22 mouse cellular contexts compared by ENCODE assay signal in genomic region chr9:118498061-118498460, GRCm38 (mm10). TPM values are rescaled to one million over a fixed set of nuclear protein-coding genes. Genes with fewer than 3 reads are reported as not detected.
DNase-seq lines count a peak whose midpoint lies in the region; ATAC-seq and TF ChIP-seq lines count a peak whose summit lies in the region.
"Had no signal": no experiment of that assay in that cellular context is flagged by ENCODE, and none has a peak within 500 bp of the region (broad histone marks: within the 10 kb centered on the region; RNA-seq: fewer than 3 reads in every experiment).

No protein-coding gene starts in this region.

- H3K27me3 ChIP-seq in heart, embryonic 10.5 days (ENCODE audit: insufficient read depth, poor library complexity, severe bottlenecking), result no peaks in the 10 kb centered on the region
- no peaks in the 10 kb centered on the region for H3K27me3 ChIP-seq in ES-Bruce4 (ENCODE audit: control insufficient read depth, insufficient read depth, low read length, poor library complexity, severe bottlenecking)
- no peaks in the 10 kb centered on the region for H3K27me3 ChIP-seq in kidney, embryonic 16.5 days (ENCODE audit: insufficient read depth, low read length)
- 0 out of 2 replicates have a peak, but pooled peaks cover 4% of the 10 kb centered on the region for H3K27me3 ChIP-seq in kidney, embryonic 15.5 days
- H3K27me3 ChIP-seq in thymus, adult 2 months (ENCODE audit: control insufficient read depth, insufficient read depth, low read length), result no peaks in the 10 kb centered on the region
- H3K27me3 ChIP-seq: embryonic facial prominence, embryonic 12.5 days; forebrain, embryonic 13.5 days; forebrain, embryonic 15.5 days had no signal

- no peak for ATAC-seq in kidney, embryonic 16.5 days (ENCODE audit: low FRiP score, low TSS enrichment)
- no peak for ATAC-seq in kidney, embryonic 15.5 days (replicated peaks; ENCODE audit: low FRiP score)
- ATAC-seq: forebrain, embryonic 13.5 days; forebrain, embryonic 15.5 days; forebrain, postnatal 0 days had no signal

- no peaks in the 10 kb centered on the region for H3K36me3 ChIP-seq in heart, embryonic 10.5 days
- H3K36me3 ChIP-seq in ES-Bruce4 (ENCODE audit: control insufficient read depth, insufficient read depth, low read length, poor library complexity, severe bottlenecking), result no peaks in the 10 kb centered on the region
- H3K36me3 ChIP-seq in ES-E14 (ENCODE audit: control insufficient read depth, insufficient read depth, low read length, poor library complexity, severe bottlenecking), result no peaks in the 10 kb centered on the region
- no peaks in the 10 kb centered on the region for H3K36me3 ChIP-seq in kidney, embryonic 16.5 days (ENCODE audit: insufficient read depth, low read length)
- H3K36me3 ChIP-seq in kidney, embryonic 15.5 days, result no peaks in the 10 kb centered on the region
- H3K36me3 ChIP-seq in thymus, adult 2 months (ENCODE audit: control insufficient read depth, insufficient read depth, low read length), result no peaks in the 10 kb centered on the region
- H3K36me3 ChIP-seq: embryonic facial prominence, embryonic 10.5 days; embryonic facial prominence, embryonic 12.5 days; forebrain, embryonic 15.5 days had no signal

- H3K4me2 ChIP-seq in kidney, embryonic 16.5 days (replicated peaks; ENCODE audit: low read depth, low read length), result no peak overlapping the region
- H3K4me2 ChIP-seq in kidney, embryonic 15.5 days, result no peak overlapping the region
- H3K4me2 ChIP-seq: embryonic facial prominence, embryonic 12.5 days; forebrain, embryonic 13.5 days; forebrain, embryonic 15.5 days had no signal

- peak; percentile 20 for DNase-seq in heart, embryonic 10.5 days (ENCODE audit: low spot score)
- no peak for DNase-seq in heart, adult 9 months (ENCODE audit: low spot score in 2 of 2)
- DNase-seq in ES-E14 (ENCODE audit: low read depth, low spot score) (no peak), ZHBTc4 (ENCODE audit: low read depth, low spot score) (peak; percentile 56)
- DNase-seq in thymus, adult 2 months, result no peak
- DNase-seq: adrenal gland, adult 2 months; adrenal gland, postnatal 10 days; adrenal gland, postnatal 25 days; cerebellum, adult 11 months; cerebellum, adult 2 months; cerebellum, adult 9-10 months; cerebellum, postnatal 10 days; cerebellum, postnatal 25 days; forebrain, postnatal 0 days had no signal

- H3K9me3 ChIP-seq in heart, embryonic 10.5 days, result no peaks in the 10 kb centered on the region
- H3K9me3 ChIP-seq in ES-Bruce4 (replicated peaks; ENCODE audit: control insufficient read depth, insufficient read depth, low read length, poor library complexity, severe bottlenecking), result peaks cover 3% of the 10 kb centered on the region; the same call in 1 of the 2 replicates
- H3K9me3 ChIP-seq in ES-E14 (ENCODE audit: control insufficient read depth, insufficient read depth, low read depth, low read length), result no peaks in the 10 kb centered on the region
- no peaks in the 10 kb centered on the region for H3K9me3 ChIP-seq in kidney, embryonic 16.5 days (ENCODE audit: low read length)
- H3K9me3 ChIP-seq in kidney, embryonic 15.5 days (replicated peaks), result no peaks in the 10 kb centered on the region
- H3K9me3 ChIP-seq: embryonic facial prominence, embryonic 10.5 days; embryonic facial prominence, embryonic 12.5 days; forebrain, embryonic 13.5 days; forebrain, embryonic 15.5 days had no signal

- peak; percentile 24 for TF ChIP-seq CTCF in ES-Bruce4 (IDR thresholded peaks at IDR 0.05; ENCODE audit: low read depth, low read length)
- no peak for TF ChIP-seq CTCF in thymus, adult 2 months (IDR thresholded peaks at IDR 0.05; ENCODE audit: borderline replicate concordance, control insufficient read depth, extremely low read depth, insufficient read depth, low read length, poor library complexity)

- H3K27ac ChIP-seq in heart, embryonic 10.5 days, result no peak overlapping the region
- H3K27ac ChIP-seq in ES-Bruce4 (ENCODE audit: insufficient read depth, low read length), result peak overlapping the region; percentile 88
- no peak overlapping the region for H3K27ac ChIP-seq in ES-E14 (ENCODE audit: insufficient read depth, low read depth, low read length, poor library complexity, severe bottlenecking)
- H3K27ac ChIP-seq in kidney, embryonic 16.5 days (ENCODE audit: low read length), result no peak overlapping the region
- H3K27ac ChIP-seq in kidney, embryonic 15.5 days, result no peak overlapping the region
- no peak overlapping the region for H3K27ac ChIP-seq in thymus, adult 2 months (ENCODE audit: control insufficient read depth, insufficient read depth, low read length)
- H3K27ac ChIP-seq: embryonic facial prominence, embryonic 10.5 days; embryonic facial prominence, embryonic 12.5 days; forebrain, embryonic 13.5 days; forebrain, embryonic 15.5 days had no signal

- no peak for TF ChIP-seq POLR2A in ES-Bruce4 (IDR thresholded peaks at IDR 0.05; ENCODE audit: insufficient read depth, low read length)
- no peak for TF ChIP-seq POLR2A in thymus, adult 2 months (IDR thresholded peaks at IDR 0.05; ENCODE audit: control insufficient read depth, extremely low read depth, insufficient read depth, low read length, poor library complexity)

- in situ Hi-C loops in ES-E14 (cut with MboI; ENCODE audit: low sequenced_read_pairs in 2 of 2, unreplicated experiment in 2 of 2), result loop anchor here (10.0 to 25.0 kb wide), 2 partner anchors 433 to 436 kb away; no protein-coding TSS in a partner anchor

- TF ChIP-seq EP300 in ES-Bruce4 (IDR thresholded peaks at IDR 0.05; ENCODE audit: insufficient read depth, low read depth, low read length), result no peak

- H3K4me3 ChIP-seq in heart, embryonic 10.5 days, result no peak overlapping the region
- peak overlapping the region; percentile 19; the same call in 1 of the 2 replicates for H3K4me3 ChIP-seq in ES-Bruce4 (ENCODE audit: low read depth, low read length)
- peak overlapping the region in 1 of 2 experiments; percentile 13; a peak in 2 of 4 replicates for H3K4me3 ChIP-seq in ES-E14 (ENCODE audit: insufficient read depth in 1 of 2, low read depth in 1 of 2, low read length in 2 of 2, poor library complexity in 1 of 2, severe bottlenecking in 1 of 2)
- H3K4me3 ChIP-seq in kidney, embryonic 16.5 days (ENCODE audit: low read length), result no peak overlapping the region
- no peak overlapping the region for H3K4me3 ChIP-seq in kidney, embryonic 15.5 days (replicated peaks)
- no peak overlapping the region for H3K4me3 ChIP-seq in thymus, adult 2 months (ENCODE audit: control insufficient read depth, insufficient read depth, low read length)
- H3K4me3 ChIP-seq: embryonic facial prominence, embryonic 10.5 days; embryonic facial prominence, embryonic 12.5 days; forebrain, embryonic 13.5 days; forebrain, embryonic 15.5 days had no signal

- H3K9ac ChIP-seq in ES-Bruce4 (ENCODE audit: low read depth, poor library complexity, severe bottlenecking) (peak overlapping the region; percentile 82), ES-E14 (ENCODE audit: insufficient read depth, low read depth, low read length, poor library complexity, severe bottlenecking) (peak overlapping the region; percentile 40; the same call in 1 of the 2 replicates)
- H3K9ac ChIP-seq in kidney, embryonic 16.5 days (replicated peaks; ENCODE audit: low read length), result no peak overlapping the region
- H3K9ac ChIP-seq in kidney, embryonic 15.5 days, result no peak overlapping the region
- H3K9ac ChIP-seq: embryonic facial prominence, embryonic 12.5 days; forebrain, embryonic 15.5 days; forebrain, postnatal 0 days had no signal

- WGBS in heart, embryonic 10.5 days, result 59% methylated on average over 7 of the region's 7 CpGs
- 73% methylated on average over 7 of the region's 7 CpGs for WGBS in kidney, embryonic 16.5 days
- WGBS in kidney, embryonic 15.5 days, result 71% methylated on average over 7 of the region's 7 CpGs
- WGBS in thymus, adult 2 months, result 80% methylated on average over 7 of the region's 7 CpGs

- H3K4me1 ChIP-seq in heart, embryonic 10.5 days, result no peaks in the 10 kb centered on the region
- H3K4me1 ChIP-seq in ES-Bruce4 (ENCODE audit: control insufficient read depth, insufficient read depth, low read length), result peaks cover 16% of the 10 kb centered on the region
- peaks cover 6 to 18% of the 10 kb centered on the region in 2 experiments; a peak in 3 of 4 replicates for H3K4me1 ChIP-seq in ES-E14 (ENCODE audit: control insufficient read depth in 2 of 2, insufficient read depth in 2 of 2, low read length in 2 of 2, poor library complexity in 1 of 2)
- H3K4me1 ChIP-seq in kidney, embryonic 16.5 days (ENCODE audit: insufficient read depth, low read length), result no peaks in the 10 kb centered on the region
- no peaks in the 10 kb centered on the region for H3K4me1 ChIP-seq in kidney, embryonic 15.5 days
- H3K4me1 ChIP-seq in thymus, adult 2 months (replicated peaks; ENCODE audit: control insufficient read depth, insufficient read depth, low read length), result no peaks in the 10 kb centered on the region
- H3K4me1 ChIP-seq: embryonic facial prominence, embryonic 10.5 days; embryonic facial prominence, embryonic 12.5 days; forebrain, embryonic 13.5 days; forebrain, embryonic 15.5 days had no signal

TF ChIP-seq in ES-E14, 5 proteins besides CTCF, POLR2A, EP300 and RAD21:
- no peak for TF ChIP-seq MAFK (IDR thresholded peaks at IDR 0.05; ENCODE audit: insufficient read depth, low read depth, low read length)
- TF ChIP-seq ZNF384 (IDR thresholded peaks at IDR 0.05; ENCODE audit: low read depth, low read length), result no peak
- TF ChIP-seq HCFC1 (IDR thresholded peaks at IDR 0.05; ENCODE audit: borderline replicate concordance, insufficient read depth, low read length), result no peak
- TF ChIP-seq ZC3H11A (IDR thresholded peaks at IDR 0.05; ENCODE audit: borderline replicate concordance, low read depth, low read length), result 0 out of 2 replicates have a peak, but pooled peaks have one; percentile 17
- no peak for TF ChIP-seq CHD2 (IDR thresholded peaks at IDR 0.05; ENCODE audit: low read depth, low read length)

RNA-seq across cellular contexts. Expression of gene Golga4, which starts 8.0 kb away (rescaled TPM):
- 55.0 and 60.0 TPM in 2 replicates for polyA plus RNA-seq in heart, embryonic 10.5 days (2016; fragmentation: Nextera tagmentation; extraction: Ambion mirVana)
- polyA plus RNA-seq in ES-Bruce4 (2011; ENCODE audit: insufficient read depth, insufficient read length, low read depth, missing spikeins), result 132 and 143 TPM in 2 replicates
- 73.3 and 78.4 TPM in 2 replicates for total RNA-seq in ES-E14 (2012; rRNA removed)
- 55.1 and 63.6 TPM in 2 replicates for polyA plus RNA-seq in kidney, embryonic 16.5 days (2015; fragmentation: Nextera tagmentation; extraction: Ambion mirVana)
- polyA plus RNA-seq in kidney, embryonic 15.5 days (2015; fragmentation: Nextera tagmentation; extraction: Ambion mirVana), result 56.5 and 58.7 TPM in 2 replicates
- 16.2 and 19.4 TPM in 2 replicates for polyA plus RNA-seq in thymus, adult 2 months (2012; rRNA removed)

RNA-seq across cellular contexts. Expression of gene Eomes, which starts 20.0 kb away (rescaled TPM):
- polyA plus RNA-seq in heart, embryonic 10.5 days (2016; fragmentation: Nextera tagmentation; extraction: Ambion mirVana), result 0.11 and 0.13 TPM in 2 replicates
- polyA plus RNA-seq in ES-Bruce4 (2011; ENCODE audit: insufficient read depth, insufficient read length, low read depth, missing spikeins), result 7.9 and 8.2 TPM in 2 replicates
- total RNA-seq in ES-E14 (2012; rRNA removed), result 1.1 and 3.2 TPM in 2 replicates
- polyA plus RNA-seq in kidney, embryonic 16.5 days (2015; fragmentation: Nextera tagmentation; extraction: Ambion mirVana), result 0.06 TPM in 1 of 2 replicates, not detected in the other
- polyA plus RNA-seq in kidney, embryonic 15.5 days (2015; fragmentation: Nextera tagmentation; extraction: Ambion mirVana), result 0.09 TPM in 1 of 2 replicates, not detected in the other
- polyA plus RNA-seq in thymus, adult 2 months (2012; rRNA removed), result 0.78 and 1.4 TPM in 2 replicates
- total RNA-seq: MEL had no signal

Comparison
In these comparisons a context has a peak if more than half of its experiments do, and no peak if none do; other contexts are left out.
1. DNase-seq: peak in heart, embryonic 10.5 days (single experiment) and ZHBTc4 (single experiment); none in heart, adult 9 months (0 of 2), ES-E14 (single experiment) and thymus, adult 2 months (single experiment).
2. H3K9ac ChIP-seq: peak in ES-Bruce4 (single experiment) and ES-E14 (single experiment); none in kidney, embryonic 16.5 days (single experiment) and kidney, embryonic 15.5 days (single experiment).